Mouse (Mus musculus): Measurements from ENCODE around the gene Tesc. TPM values are rescaled to one million over a fixed set of nuclear protein-coding genes. Genes with fewer than 3 reads are reported as not detected.

Gene Tesc
- polyA plus RNA-seq, 1 experiment = 17.1 TPM

GRCm38 (mm10) chr5:118010872-118011271 is 16.7 kb upstream of the Tesc start:
- Histone ChIP-seq H3K4me3 (ENCODE audit: extremely low read depth, insufficient read depth, insufficient read length) (no peak overlapping the region), H3K27me3 (ENCODE audit: control insufficient read depth, insufficient read depth, low read length) (no peaks in the 10 kb centered on the region), H3K4me1 (ENCODE audit: control insufficient read depth, insufficient read depth, insufficient read length) (no peaks in the 10 kb centered on the region), H3K27ac (ENCODE audit: insufficient read depth, low read length) (no peak overlapping the region), H3K36me3 (ENCODE audit: control insufficient read depth, insufficient read depth, low read length) (peaks cover 11% of the 10 kb centered on the region)
- no peak for TF ChIP-seq POLR2A (IDR thresholded peaks at IDR 0.05; ENCODE audit: low read depth, low read length)
- no peak for TF ChIP-seq CTCF (IDR thresholded peaks at IDR 0.05; ENCODE audit: extremely low read depth, insufficient read depth, insufficient read length, insufficient replicate concordance)
- 93% methylated on average over 7 of the region's 7 CpGs for WGBS
- no peak for DNase-seq (ENCODE audit: low read depth in 1 of 2, low spot score in 2 of 2)

- H3K36me3 ChIP-seq (ENCODE audit: control insufficient read depth, insufficient read depth, low read length) = peaks cover 10% of the 10 kb centered on the region
- H3K4me1 ChIP-seq (ENCODE audit: control insufficient read depth, insufficient read depth, insufficient read length) = no peaks in the 10 kb centered on the region
- H3K4me3 ChIP-seq (ENCODE audit: extremely low read depth, insufficient read depth, insufficient read length) = no peak overlapping the region
- TF ChIP-seq CTCF (IDR thresholded peaks at IDR 0.05; ENCODE audit: extremely low read depth, insufficient read depth, insufficient read length, insufficient replicate concordance) (no peak), POLR2A (IDR thresholded peaks at IDR 0.05; ENCODE audit: low read depth, low read length) (no peak)
- H3K27me3 ChIP-seq (ENCODE audit: control insufficient read depth, insufficient read depth, low read length) = no peaks in the 10 kb centered on the region
- WGBS = 90% methylated on average over 7 of the region's 7 CpGs
- no peak for DNase-seq (ENCODE audit: low read depth in 1 of 2, low spot score in 2 of 2)
- no peak overlapping the region for H3K27ac ChIP-seq (ENCODE audit: insufficient read depth, low read length)
Observed at GRCm38 (mm10) chr5:118011796-118012195, 15.7 kb upstream of the Tesc start.

- H3K4me1 ChIP-seq (ENCODE audit: control insufficient read depth, insufficient read depth, insufficient read length) = no peaks in the 10 kb centered on the region
- WGBS = 41% methylated on average over 12 of the region's 12 CpGs
- H3K27ac ChIP-seq (ENCODE audit: insufficient read depth, low read length) = no peak overlapping the region
- TF ChIP-seq CTCF (IDR thresholded peaks at IDR 0.05; ENCODE audit: extremely low read depth, insufficient read depth, insufficient read length, insufficient replicate concordance) = no peak
- no peak for TF ChIP-seq POLR2A (IDR thresholded peaks at IDR 0.05; ENCODE audit: low read depth, low read length)
- no peaks in the 10 kb centered on the region for H3K27me3 ChIP-seq (ENCODE audit: control insufficient read depth, insufficient read depth, low read length)
- H3K36me3 ChIP-seq (ENCODE audit: control insufficient read depth, insufficient read depth, low read length) = no peaks in the 10 kb centered on the region; the same call in 1 of the 2 replicates
- H3K4me3 ChIP-seq (ENCODE audit: extremely low read depth, insufficient read depth, insufficient read length) = no peak overlapping the region
- no peak for DNase-seq (ENCODE audit: low read depth in 1 of 2, low spot score in 2 of 2)
Observed at GRCm38 (mm10) chr5:118015028-118015427, 12.5 kb upstream of the Tesc start.

- DNase-seq (ENCODE audit: low read depth in 1 of 2, low spot score in 2 of 2) = no peak
- TF ChIP-seq CTCF (IDR thresholded peaks at IDR 0.05; ENCODE audit: extremely low read depth, insufficient read depth, insufficient read length, insufficient replicate concordance) = no peak
- no peak for TF ChIP-seq POLR2A (IDR thresholded peaks at IDR 0.05; ENCODE audit: low read depth, low read length)
- Histone ChIP-seq H3K4me3 (ENCODE audit: extremely low read depth, insufficient read depth, insufficient read length) (no peak overlapping the region), H3K27me3 (ENCODE audit: control insufficient read depth, insufficient read depth, low read length) (no peaks in the 10 kb centered on the region), H3K27ac (ENCODE audit: insufficient read depth, low read length) (no peak overlapping the region), H3K4me1 (ENCODE audit: control insufficient read depth, insufficient read depth, insufficient read length) (no peaks in the 10 kb centered on the region), H3K36me3 (ENCODE audit: control insufficient read depth, insufficient read depth, low read length) (no peaks in the 10 kb centered on the region)
- WGBS = 87% methylated on average over 1 of the region's 2 CpGs
Observed at GRCm38 (mm10) chr5:118015669-118016068, 11.9 kb upstream of the Tesc start.

- Histone ChIP-seq H3K27me3 (ENCODE audit: control insufficient read depth, insufficient read depth, low read length) (no peaks in the 10 kb centered on the region), H3K36me3 (ENCODE audit: control insufficient read depth, insufficient read depth, low read length) (no peaks in the 10 kb centered on the region), H3K4me1 (ENCODE audit: control insufficient read depth, insufficient read depth, insufficient read length) (no peaks in the 10 kb centered on the region), H3K27ac (ENCODE audit: insufficient read depth, low read length) (no peak overlapping the region), H3K4me3 (ENCODE audit: extremely low read depth, insufficient read depth, insufficient read length) (no peak overlapping the region)
- TF ChIP-seq CTCF (IDR thresholded peaks at IDR 0.05; ENCODE audit: extremely low read depth, insufficient read depth, insufficient read length, insufficient replicate concordance) (no peak), POLR2A (IDR thresholded peaks at IDR 0.05; ENCODE audit: low read depth, low read length) (no peak)
- 70% methylated on average over 5 of the region's 5 CpGs for WGBS
- no peak for DNase-seq (ENCODE audit: low read depth in 1 of 2, low spot score in 2 of 2)
Observed at GRCm38 (mm10) chr5:118017527-118017926, 10.0 kb upstream of the Tesc start.

- TF ChIP-seq POLR2A (IDR thresholded peaks at IDR 0.05; ENCODE audit: low read depth, low read length) = no peak
- TF ChIP-seq CTCF (IDR thresholded peaks at IDR 0.05; ENCODE audit: extremely low read depth, insufficient read depth, insufficient read length, insufficient replicate concordance) = no peak
- WGBS = 64% methylated on average over 11 of the region's 11 CpGs
- Histone ChIP-seq H3K4me1 (ENCODE audit: control insufficient read depth, insufficient read depth, insufficient read length) (no peaks in the 10 kb centered on the region), H3K27me3 (ENCODE audit: control insufficient read depth, insufficient read depth, low read length) (no peaks in the 10 kb centered on the region), H3K4me3 (ENCODE audit: extremely low read depth, insufficient read depth, insufficient read length) (no peak overlapping the region), H3K27ac (ENCODE audit: insufficient read depth, low read length) (no peak overlapping the region), H3K36me3 (ENCODE audit: control insufficient read depth, insufficient read depth, low read length) (no peaks in the 10 kb centered on the region)
- no peak for DNase-seq (ENCODE audit: low read depth in 1 of 2, low spot score in 2 of 2)
Observed at GRCm38 (mm10) chr5:118019905-118020304, 7.6 kb upstream of the Tesc start.

GRCm38 (mm10) chr5:118023053-118023452 is 4.5 kb upstream of the Tesc start:
- 79% methylated on average over 3 of the region's 3 CpGs for WGBS
- no peak overlapping the region for H3K4me3 ChIP-seq (ENCODE audit: extremely low read depth, insufficient read depth, insufficient read length)
- H3K27me3 ChIP-seq (ENCODE audit: control insufficient read depth, insufficient read depth, low read length) = peaks cover 14% of the 10 kb centered on the region
- H3K4me1 ChIP-seq (ENCODE audit: control insufficient read depth, insufficient read depth, insufficient read length) = peaks cover 4% of the 10 kb centered on the region; the same call in 1 of the 2 replicates
- no peak for DNase-seq (ENCODE audit: low read depth in 1 of 2, low spot score in 2 of 2)
- H3K27ac ChIP-seq (ENCODE audit: insufficient read depth, low read length) = no peak overlapping the region
- no peaks in the 10 kb centered on the region for H3K36me3 ChIP-seq (ENCODE audit: control insufficient read depth, insufficient read depth, low read length)
- TF ChIP-seq POLR2A (IDR thresholded peaks at IDR 0.05; ENCODE audit: low read depth, low read length) (no peak), CTCF (IDR thresholded peaks at IDR 0.05; ENCODE audit: extremely low read depth, insufficient read depth, insufficient read length, insufficient replicate concordance) (no peak)

All from spleen, adult 2 months (tissue).